ENCODE assay signal across 8 mouse cellular contexts in genomic region chr14:53665681-53666080, GRCm38 (mm10).
A peak's percentile ranks its signal among the peaks of the same experiment; 100 is the strongest.
DNase-seq lines count a peak whose midpoint lies in the region; ATAC-seq and TF ChIP-seq lines count a peak whose summit lies in the region.
"Not testable (repeated sequence)": the region's sequence is repeated elsewhere in the genome, so short reads cannot be mapped to it uniquely, and the experiment has no call there.

No protein-coding gene starts in this region.

- H3K4me2 ChIP-seq in forebrain, embryonic 11.5 days (ENCODE audit: low read depth, low read length, severe bottlenecking); hindbrain, embryonic 16.5 days (ENCODE audit: low read length): not testable (repeated sequence)

- DNase-seq in cerebellum, adult 18-20 months, result peak; percentile 3 to 8
- DNase-seq in forebrain, embryonic 11.5 days (ENCODE audit: low spot score), result peak; percentile 69
- DNase-seq in layer of hippocampus, postnatal 14 days (ENCODE audit: low spot score in 2 of 2), result peak; percentile 5 to 13
- peak; percentile 2 for DNase-seq in lung, postnatal 10 days
- peak; percentile 0 for DNase-seq in ovary, postnatal 14 days (ENCODE audit: low spot score)
- peak; percentile 66 for DNase-seq in thymus, postnatal 0 days (ENCODE audit: low spot score)

- H3K36me3 ChIP-seq in ES-Bruce4 (ENCODE audit: control insufficient read depth, insufficient read depth, low read length, poor library complexity, severe bottlenecking); forebrain, embryonic 11.5 days (ENCODE audit: control insufficient read depth, insufficient read depth, low read length); hindbrain, embryonic 16.5 days (ENCODE audit: control insufficient read depth, insufficient read depth, low read length): not testable (repeated sequence)

- not testable (repeated sequence) for H3K9ac ChIP-seq in ES-Bruce4 (ENCODE audit: low read depth, poor library complexity, severe bottlenecking); forebrain, embryonic 11.5 days (ENCODE audit: low read length); hindbrain, embryonic 16.5 days (ENCODE audit: low read depth, low read length)

- TF ChIP-seq EP300 in ES-Bruce4 (IDR thresholded peaks at IDR 0.05; ENCODE audit: insufficient read depth, low read depth, low read length), result not testable (repeated sequence)

- H3K4me1 ChIP-seq in ES-Bruce4 (ENCODE audit: control insufficient read depth, insufficient read depth, low read length); forebrain, embryonic 11.5 days (replicated peaks; ENCODE audit: control insufficient read depth, insufficient read depth, low read length); hindbrain, embryonic 16.5 days (ENCODE audit: control insufficient read depth, insufficient read depth, low read depth, low read length): not testable (repeated sequence)

- H3K4me3 ChIP-seq in ES-Bruce4 (ENCODE audit: low read depth, low read length); forebrain, embryonic 11.5 days (ENCODE audit: low read depth, low read length); hindbrain, embryonic 16.5 days (ENCODE audit: low read length): not testable (repeated sequence)

- not testable (repeated sequence) for H3K27ac ChIP-seq in ES-Bruce4 (ENCODE audit: insufficient read depth, low read length); forebrain, embryonic 11.5 days (ENCODE audit: low read depth, low read length); hindbrain, embryonic 16.5 days (ENCODE audit: low read depth, low read length)

- not testable (repeated sequence) for TF ChIP-seq POLR2A in ES-Bruce4 (IDR thresholded peaks at IDR 0.05; ENCODE audit: insufficient read depth, low read length)

- H3K9me3 ChIP-seq in ES-Bruce4 (replicated peaks; ENCODE audit: control insufficient read depth, insufficient read depth, low read length, poor library complexity, severe bottlenecking); forebrain, embryonic 11.5 days (ENCODE audit: control insufficient read depth, low read length); hindbrain, embryonic 16.5 days (ENCODE audit: control insufficient read depth, low read length): not testable (repeated sequence)

- peak; percentile 68 for TF ChIP-seq CTCF in ES-Bruce4 (IDR thresholded peaks at IDR 0.05; ENCODE audit: low read depth, low read length)

- H3K27me3 ChIP-seq in ES-Bruce4 (ENCODE audit: control insufficient read depth, insufficient read depth, low read length, poor library complexity, severe bottlenecking); forebrain, embryonic 11.5 days (ENCODE audit: control insufficient read depth, insufficient read depth, low read length); hindbrain, embryonic 16.5 days (replicated peaks; ENCODE audit: control insufficient read depth, insufficient read depth, low read length): not testable (repeated sequence)

- not testable (repeated sequence) for ATAC-seq in forebrain, embryonic 11.5 days (replicated peaks; ENCODE audit: low FRiP score)
- ATAC-seq in hindbrain, embryonic 16.5 days, result peak; percentile 87

- WGBS in forebrain, embryonic 11.5 days, result 26% methylated on average over 2 of the region's 2 CpGs
- WGBS in hindbrain, embryonic 16.5 days, result 18% methylated on average over 2 of the region's 2 CpGs

Comparison
In these comparisons a context has a peak if more than half of its experiments do, and no peak if none do; other contexts are left out.
1. DNase-seq: peak in every context shown above with its lines; median percentile 69 in forebrain, embryonic 11.5 days; 66 in thymus, postnatal 0 days; 9 in layer of hippocampus, postnatal 14 days; 6 in cerebellum, adult 18-20 months; 2 in lung, postnatal 10 days; 0 in ovary, postnatal 14 days.